Mouse (Mus musculus) hindbrain, embryonic 15.5 days (tissue): ENCODE measurements at regions not wholly inside any gene's neighbourhood (a gene's known extent, or its start where the extent isn't known, plus 50 kb on each side); places are given as distances from the start of the nearest gene placed in this dataset.
"Not testable (repeated sequence)": the region's sequence is repeated elsewhere in the genome, so short reads cannot be mapped to it uniquely, and the experiment has no call there.

Experiments used
- ATAC-seq: fragments of 200-750 bp; cut with Nextera tagmentation; 2 replicates; pipeline ENCODE4 v1.8.0; 2017; ENCODE audit warnings: low read depth, moderate number of reproducible peaks, moderate TSS enrichment; ENCODE audit not compliant: low FRiP score
- H3K27ac ChIP-seq: fragments of 300-500 bp; sonication (generic); replicated peaks from 2 replicates; pipeline ENCODE4 v1.5.1; 2015; ENCODE audit warnings: mild to moderate bottlenecking, inconsistent platforms
- H3K27me3 ChIP-seq: fragments of 300-500 bp; sonication (generic); 2 replicates; pipeline ENCODE4 v1.6.1; 2015; ENCODE audit warnings: control low read depth, inconsistent platforms
- H3K36me3 ChIP-seq: fragments of 300-500 bp; sonication (generic); 2 replicates; pipeline ENCODE4 v1.6.1; 2015; ENCODE audit warnings: control low read depth, inconsistent platforms
- H3K4me1 ChIP-seq: fragments of 300-500 bp; sonication (generic); replicated peaks from 2 replicates; pipeline ENCODE4 v1.6.1; 2015; ENCODE audit warnings: control low read depth, inconsistent platforms
- H3K4me2 ChIP-seq: fragments of 300-500 bp; sonication (generic); 2 replicates; pipeline ENCODE4 v1.6.1; 2015; ENCODE audit warnings: moderate library complexity, mild to moderate bottlenecking, inconsistent platforms
- H3K4me3 ChIP-seq: fragments of 300-500 bp; sonication (generic); 2 replicates; pipeline ENCODE4 v1.5.1; 2015; ENCODE audit warnings: mild to moderate bottlenecking, inconsistent platforms
- H3K9ac ChIP-seq: fragments of 300-500 bp; sonication (generic); 2 replicates; pipeline ENCODE4 v1.6.1; 2015; ENCODE audit warnings: inconsistent platforms
- H3K9me3 ChIP-seq: fragments of 300-500 bp; sonication (generic); 2 replicates; pipeline ENCODE4 v1.6.1; 2016; ENCODE audit warnings: control low read depth, inconsistent platforms
- WGBS: fragments of 180-500 bp; shearing (Covaris S2); methylation state at CpG from one replicate; pipeline ENCODE4 v1.1.7; 2015; 5-methylcytosine and 5-hydroxymethylcytosine counted together

- 74% methylated on average over 5 of the region's 5 CpGs for WGBS
- Histone ChIP-seq H3K9me3 (no peaks in the 10 kb centered on the region), H3K4me2 (no peak overlapping the region), H3K36me3 (no peaks in the 10 kb centered on the region), H3K4me3 (no peak overlapping the region), H3K27me3 (no peaks in the 10 kb centered on the region), H3K4me1 (no peaks in the 10 kb centered on the region), H3K27ac (no peak overlapping the region), H3K9ac (no peak overlapping the region)
- ATAC-seq = no peak
Measured at GRCm38 (mm10) chr6:101670770-101671169, 293.1 kb upstream of the Pdzrn3 start.

GRCm38 (mm10) chr6:101669118-101669845 is 291.6 kb upstream of the Pdzrn3 start:
- Histone ChIP-seq H3K36me3 (no peaks in the 10 kb centered on the region), H3K27me3 (no peaks in the 10 kb centered on the region), H3K4me3 (no peak overlapping the region), H3K4me2 (no peak overlapping the region), H3K4me1 (no peaks in the 10 kb centered on the region), H3K9me3 (no peaks in the 10 kb centered on the region), H3K27ac (no peak overlapping the region), H3K9ac (no peak overlapping the region)
- 36% methylated on average over 5 of the region's 5 CpGs for WGBS
- peak; percentile 73 for ATAC-seq

GRCm38 (mm10) chr6:101654351-101654750 is 276.7 kb upstream of the Pdzrn3 start:
- Histone ChIP-seq H3K27me3 (no peaks in the 10 kb centered on the region), H3K4me1 (no peaks in the 10 kb centered on the region), H3K4me3 (no peak overlapping the region), H3K4me2 (no peak overlapping the region), H3K9ac (no peak overlapping the region), H3K9me3 (no peaks in the 10 kb centered on the region), H3K27ac (no peak overlapping the region), H3K36me3 (no peaks in the 10 kb centered on the region)
- no peak for ATAC-seq
- 88% methylated on average over 6 of the region's 6 CpGs for WGBS

GRCm38 (mm10) chr6:101650348-101650747 is 272.7 kb upstream of the Pdzrn3 start:
- H3K27ac ChIP-seq, H3K27me3 ChIP-seq, H3K36me3 ChIP-seq, H3K4me2 ChIP-seq, ATAC-seq, H3K9ac ChIP-seq, H3K4me1 ChIP-seq, H3K4me3 ChIP-seq, H3K9me3 ChIP-seq: not testable (repeated sequence)
- 10% methylated on average over 5 of the region's 6 CpGs for WGBS

- ATAC-seq = no peak
- 58% methylated on average over 1 of the region's 1 CpGs for WGBS
- no peaks in the 10 kb centered on the region for H3K36me3 ChIP-seq
- no peak overlapping the region for H3K4me2 ChIP-seq
- H3K4me3 ChIP-seq = no peak overlapping the region
- H3K27ac ChIP-seq = no peak overlapping the region
- H3K9me3 ChIP-seq = no peaks in the 10 kb centered on the region
- H3K4me1 ChIP-seq = no peaks in the 10 kb centered on the region
- H3K27me3 ChIP-seq = no peaks in the 10 kb centered on the region
- H3K9ac ChIP-seq = no peak overlapping the region
Measured at GRCm38 (mm10) chr6:101617295-101617694, 239.6 kb upstream of the Pdzrn3 start.

GRCm38 (mm10) chr6:101616776-101617175 is 239.1 kb upstream of the Pdzrn3 start:
- H3K4me1 ChIP-seq = no peaks in the 10 kb centered on the region
- H3K4me2 ChIP-seq = no peak overlapping the region
- 35% methylated on average over 3 of the region's 3 CpGs for WGBS
- H3K27ac ChIP-seq = no peak overlapping the region
- ATAC-seq = 0 out of 2 replicates have a peak, but pooled peaks have one; percentile 42
- no peak overlapping the region for H3K9ac ChIP-seq
- H3K4me3 ChIP-seq = no peak overlapping the region
- H3K9me3 ChIP-seq = no peaks in the 10 kb centered on the region
- H3K36me3 ChIP-seq = no peaks in the 10 kb centered on the region
- H3K27me3 ChIP-seq = no peaks in the 10 kb centered on the region

- Histone ChIP-seq H3K27me3 (no peaks in the 10 kb centered on the region), H3K4me2 (no peak overlapping the region), H3K9ac (no peak overlapping the region), H3K27ac (no peak overlapping the region), H3K36me3 (no peaks in the 10 kb centered on the region), H3K9me3 (no peaks in the 10 kb centered on the region), H3K4me1 (no peaks in the 10 kb centered on the region), H3K4me3 (no peak overlapping the region)
- WGBS = 86% methylated on average over 4 of the region's 4 CpGs
- no peak for ATAC-seq
Measured at GRCm38 (mm10) chr6:101609015-101609414, 231.3 kb upstream of the Pdzrn3 start.

GRCm38 (mm10) chr6:101603083-101603482 is 225.4 kb upstream of the Pdzrn3 start:
- Histone ChIP-seq H3K36me3 (no peaks in the 10 kb centered on the region), H3K27me3 (no peaks in the 10 kb centered on the region), H3K4me1 (no peaks in the 10 kb centered on the region), H3K27ac (no peak overlapping the region), H3K4me2 (no peak overlapping the region), H3K4me3 (no peak overlapping the region), H3K9ac (no peak overlapping the region), H3K9me3 (no peaks in the 10 kb centered on the region)
- ATAC-seq = no peak
- WGBS = 70% methylated on average over 6 of the region's 6 CpGs

GRCm38 (mm10) chr6:101596995-101597394 is 219.3 kb upstream of the Pdzrn3 start:
- Histone ChIP-seq H3K27me3 (no peaks in the 10 kb centered on the region), H3K4me1 (no peaks in the 10 kb centered on the region), H3K4me3 (no peak overlapping the region), H3K27ac (no peak overlapping the region), H3K4me2 (no peak overlapping the region), H3K9ac (no peak overlapping the region), H3K36me3 (no peaks in the 10 kb centered on the region), H3K9me3 (no peaks in the 10 kb centered on the region)
- ATAC-seq = no peak
- WGBS = 95% methylated on average over 2 of the region's 2 CpGs

GRCm38 (mm10) chr6:101593782-101594641 is 216.3 kb upstream of the Pdzrn3 start:
- WGBS = 71% methylated on average over 12 of the region's 12 CpGs
- ATAC-seq = no peak

GRCm38 (mm10) chr6:101585871-101586270 is 208.2 kb upstream of the Pdzrn3 start:
- H3K36me3 ChIP-seq = no peaks in the 10 kb centered on the region
- ATAC-seq = no peak
- no peaks in the 10 kb centered on the region for H3K27me3 ChIP-seq
- no peak overlapping the region for H3K4me3 ChIP-seq
- H3K27ac ChIP-seq = no peak overlapping the region
- no peaks in the 10 kb centered on the region for H3K9me3 ChIP-seq
- H3K9ac ChIP-seq = no peak overlapping the region
- no peaks in the 10 kb centered on the region for H3K4me1 ChIP-seq
- no peak overlapping the region for H3K4me2 ChIP-seq
- WGBS = 82% methylated on average over 16 of the region's 16 CpGs

More at GRCm38 (mm10) chr6:101593782-101594641, 216.3 kb upstream of the Pdzrn3 start:
- H3K4me3 ChIP-seq = no peak overlapping the region
- no peak overlapping the region for H3K4me2 ChIP-seq
- no peak overlapping the region for H3K9ac ChIP-seq
- H3K36me3 ChIP-seq = no peaks in the 10 kb centered on the region
- no peaks in the 10 kb centered on the region for H3K4me1 ChIP-seq
- no peaks in the 10 kb centered on the region for H3K9me3 ChIP-seq
- H3K27me3 ChIP-seq = no peaks in the 10 kb centered on the region
- H3K27ac ChIP-seq = no peak overlapping the region

GRCm38 (mm10) chr6:101580824-101581223 is 203.1 kb upstream of the Pdzrn3 start:
- Histone ChIP-seq H3K9me3 (no peaks in the 10 kb centered on the region), H3K9ac (no peak overlapping the region), H3K4me2 (no peak overlapping the region), H3K4me1 (no peaks in the 10 kb centered on the region), H3K27me3 (no peaks in the 10 kb centered on the region), H3K27ac (no peak overlapping the region), H3K4me3 (no peak overlapping the region), H3K36me3 (no peaks in the 10 kb centered on the region)
- ATAC-seq = no peak
- WGBS = 90% methylated on average over 4 of the region's 4 CpGs
